Mouse (Mus musculus) ES-Bruce4 (cell line): ENCODE measurements at regions not wholly inside any gene's neighbourhood (a gene's known extent, or its start where the extent isn't known, plus 50 kb on each side); places are given as distances from the start of the nearest gene placed in this dataset.

Source experiments
- CTCF ChIP-seq: IDR thresholded peaks from one replicate; pipeline ENCODE4 v1.8.1; 2011; ENCODE audit warnings: low read depth, low read length
- POLR2A ChIP-seq: IDR thresholded peaks from one replicate; pipeline ENCODE4 v1.8.1; 2011; ENCODE audit warnings: low read length; ENCODE audit not compliant: insufficient read depth

DNA sequence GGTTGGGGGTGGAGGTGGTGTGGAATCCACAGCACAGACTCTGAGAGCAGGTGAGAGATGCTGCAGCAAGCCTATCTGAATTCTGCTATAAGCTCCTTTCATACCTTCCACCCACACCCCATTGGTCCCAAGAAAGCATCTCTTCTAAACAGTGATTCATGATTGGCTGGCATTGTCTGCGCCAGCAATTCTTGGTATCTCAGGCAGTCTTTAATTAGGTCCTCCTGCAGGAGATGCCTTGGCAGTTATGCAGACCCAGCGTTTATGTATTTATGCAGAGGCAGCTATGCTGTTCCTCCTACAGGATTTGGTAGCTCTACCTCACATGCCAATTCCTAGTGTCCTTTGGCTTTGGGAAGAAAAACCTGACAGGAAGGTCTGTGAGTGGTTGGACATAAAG lies 162.9 kb upstream of the Gas1 start:
- no peak for TF ChIP-seq POLR2A
- TF ChIP-seq CTCF, result no peak
